Mouse (Mus musculus) liver, embryonic 16.5 days (tissue): Measurements from ENCODE around the gene Slc7a1. TPM values are rescaled to one million over a fixed set of nuclear protein-coding genes. Genes with fewer than 3 reads are reported as not detected.

Experiments
- ATAC-seq: fragments of 200-750 bp; cut with Nextera tagmentation; 2 replicates; pipeline ENCODE4 v1.8.0; 2017; ENCODE audit warnings: low read depth, mild to moderate bottlenecking, moderate number of reproducible peaks, moderate library complexity
- H3K27ac ChIP-seq: fragments of 300-500 bp; sonication (generic); 2 replicates; pipeline ENCODE4 v1.5.1; 2014; ENCODE audit warnings: mild to moderate bottlenecking, low read length
- H3K27me3 ChIP-seq: fragments of 300-500 bp; sonication (generic); 2 replicates; pipeline ENCODE4 v1.6.1; 2014; ENCODE audit warnings: low read depth, low read length, mixed read lengths; ENCODE audit not compliant: control insufficient read depth, insufficient read depth
- H3K36me3 ChIP-seq: fragments of 300-500 bp; sonication (generic); 2 replicates; pipeline ENCODE4 v1.6.1; 2014; ENCODE audit warnings: mild to moderate bottlenecking; ENCODE audit not compliant: control insufficient read depth, insufficient read depth
- H3K4me1 ChIP-seq: fragments of 300-500 bp; sonication (generic); 2 replicates; pipeline ENCODE4 v1.6.1; 2014; ENCODE audit warnings: low read depth, low read length, mixed read lengths; ENCODE audit not compliant: control insufficient read depth
- H3K4me2 ChIP-seq: fragments of 300-500 bp; sonication (generic); 2 replicates; pipeline ENCODE4 v1.6.1; 2014; ENCODE audit warnings: low read depth, low read length, mixed read lengths
- H3K4me3 ChIP-seq: fragments of 300-500 bp; sonication (generic); 2 replicates; pipeline ENCODE4 v1.5.1; 2014; ENCODE audit warnings: low read depth, mild to moderate bottlenecking, low read length
- H3K9ac ChIP-seq: fragments of 300-500 bp; sonication (generic); 2 replicates; pipeline ENCODE4 v1.6.1; 2014; ENCODE audit warnings: low read depth, low read length
- H3K9me3 ChIP-seq: fragments of 300-500 bp; sonication (generic); replicated peaks from 2 replicates; pipeline ENCODE4 v1.6.1; 2016; ENCODE audit warnings: low read length; ENCODE audit not compliant: control insufficient read depth
- WGBS: fragments of 180-500 bp; shearing (Covaris S2); extraction: QIAGEN DNeasy Blood & Tissue Kit; methylation state at CpG from one replicate; pipeline ENCODE4 v1.1.7; 2014; ENCODE audit not compliant: insufficient replicate concordance; 5-methylcytosine and 5-hydroxymethylcytosine counted together
- polyA plus RNA-seq: library from polyadenylated mRNA; unstranded; fragments of >200 nt; fragmentation: Nextera tagmentation; extraction: Ambion mirVana; gene quantifications from 2 replicates; pipeline ENCODE4 v1.2.1, GENCODE M21; 2015

Slc7a1 gene
- polyA plus RNA-seq, 1 experiment from 2014 or later: 15.7 TPM

DNA sequence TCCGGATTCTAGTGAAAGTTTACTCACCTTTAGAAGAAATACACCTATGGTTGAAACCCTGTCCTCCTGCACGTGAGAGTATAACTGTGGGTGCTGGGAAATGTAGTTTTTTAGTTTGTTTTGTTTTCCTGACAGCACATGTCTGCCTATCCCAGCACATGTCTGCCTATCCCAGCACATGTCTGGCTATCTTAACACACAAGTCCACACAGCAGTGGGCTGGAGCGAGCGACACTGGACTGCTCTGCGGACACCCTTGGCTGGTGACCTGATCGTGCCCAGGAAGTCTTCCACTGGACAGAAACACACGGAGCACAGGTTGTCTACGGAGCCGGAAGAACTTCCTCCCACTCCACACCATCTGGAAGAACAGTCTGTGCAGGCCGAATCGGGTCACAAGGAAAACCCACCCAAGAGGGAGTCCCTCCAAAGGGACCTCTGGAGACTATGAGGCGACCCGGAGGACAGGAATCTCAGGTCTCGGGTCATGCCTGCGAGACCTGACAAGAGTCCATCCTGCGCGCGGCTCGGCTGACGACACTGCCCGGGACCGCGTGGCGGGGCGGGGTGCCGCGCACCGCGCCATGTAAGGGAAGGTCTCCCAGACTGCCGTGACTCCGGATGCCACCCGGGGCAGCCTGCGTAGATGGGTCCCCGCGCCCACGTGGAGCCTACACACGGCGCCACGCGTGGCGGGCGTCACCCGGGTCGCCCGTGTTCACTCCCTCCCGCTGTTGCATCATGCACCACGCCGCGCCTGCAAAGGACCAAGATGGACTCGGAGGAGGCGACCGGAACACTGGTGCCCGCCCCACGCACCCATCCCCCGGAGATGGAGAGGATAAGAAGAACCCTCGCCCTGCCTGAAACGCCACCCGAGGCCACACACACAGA is 691 bp downstream of the Slc7a1 start:
- peaks cover 4% of the 10 kb centered on the region for H3K36me3 ChIP-seq
- WGBS: 1% methylated on average over 53 of the region's 58 CpGs
- peak overlapping the region; percentile 73 for H3K4me3 ChIP-seq
- peak overlapping the region; percentile 85 for H3K4me2 ChIP-seq
- H3K27me3 ChIP-seq: 0 out of 2 replicates have a peak, but pooled peaks cover 3% of the 10 kb centered on the region
- peak overlapping the region; percentile 77 for H3K9ac ChIP-seq
- H3K9me3 ChIP-seq: no peaks in the 10 kb centered on the region
- H3K4me1 ChIP-seq: peaks cover 21% of the 10 kb centered on the region
- H3K27ac ChIP-seq: peak overlapping the region; percentile 86
- ATAC-seq: peak; percentile 67

DNA sequence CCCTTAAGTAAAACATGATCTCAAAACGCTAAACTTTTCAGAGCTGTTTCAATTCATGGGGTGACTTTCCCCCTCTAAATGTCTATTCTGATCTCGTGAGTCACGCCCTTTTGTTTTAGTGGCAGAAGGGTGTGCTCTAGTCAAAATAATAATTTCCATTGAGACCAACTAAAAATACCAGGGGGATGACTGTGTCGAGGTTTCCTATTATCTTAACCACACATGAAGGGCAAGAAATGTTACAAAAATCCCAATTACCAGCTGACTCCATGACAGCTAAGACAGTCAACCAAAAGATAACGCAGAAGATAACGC is 1.3 kb downstream of the Slc7a1 start:
- H3K4me3 ChIP-seq: peak overlapping the region; percentile 73
- H3K4me1 ChIP-seq: peaks cover 21% of the 10 kb centered on the region
- 0 out of 2 replicates have a peak, but pooled peaks cover 3% of the 10 kb centered on the region for H3K27me3 ChIP-seq
- no peaks in the 10 kb centered on the region for H3K9me3 ChIP-seq
- WGBS: 21% methylated on average over 6 of the region's 6 CpGs
- peak overlapping the region; percentile 77 for H3K9ac ChIP-seq
- H3K27ac ChIP-seq: no peak overlapping the region
- H3K36me3 ChIP-seq: peaks cover 4% of the 10 kb centered on the region
- H3K4me2 ChIP-seq: peak overlapping the region; percentile 85
- ATAC-seq: no peak

DNA sequence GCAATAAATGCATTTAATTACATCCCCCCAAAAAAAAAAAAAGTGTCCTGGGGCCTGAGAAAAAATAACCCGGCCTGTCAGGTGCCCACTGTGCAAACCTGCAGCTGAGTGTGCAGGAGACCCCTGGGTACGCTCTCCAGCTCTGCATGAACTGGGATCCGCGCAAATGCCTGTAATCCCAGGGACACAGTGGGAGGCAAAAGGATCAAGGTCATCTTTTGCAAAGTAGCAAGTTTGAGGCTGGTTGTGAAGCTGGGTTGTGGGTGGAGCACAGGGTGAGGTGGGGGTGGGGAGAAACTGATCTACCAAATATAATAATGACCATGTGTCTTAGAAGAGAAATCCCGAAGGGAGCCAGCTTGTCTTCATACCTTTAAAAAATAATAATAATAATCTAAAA is 1.8 kb downstream of the Slc7a1 start:
- H3K4me3 ChIP-seq: peak overlapping the region; percentile 73
- WGBS: 72% methylated on average over 5 of the region's 5 CpGs
- 0 out of 2 replicates have a peak, but pooled peaks cover 3% of the 10 kb centered on the region for H3K27me3 ChIP-seq
- peak overlapping the region; percentile 3; the same call in 1 of the 2 replicates for H3K9ac ChIP-seq
- peak overlapping the region; percentile 85 for H3K4me2 ChIP-seq
- H3K4me1 ChIP-seq: peaks cover 21% of the 10 kb centered on the region
- no peaks in the 10 kb centered on the region for H3K9me3 ChIP-seq
- ATAC-seq: no peak
- peaks cover 4% of the 10 kb centered on the region for H3K36me3 ChIP-seq
- H3K27ac ChIP-seq: no peak overlapping the region

DNA sequence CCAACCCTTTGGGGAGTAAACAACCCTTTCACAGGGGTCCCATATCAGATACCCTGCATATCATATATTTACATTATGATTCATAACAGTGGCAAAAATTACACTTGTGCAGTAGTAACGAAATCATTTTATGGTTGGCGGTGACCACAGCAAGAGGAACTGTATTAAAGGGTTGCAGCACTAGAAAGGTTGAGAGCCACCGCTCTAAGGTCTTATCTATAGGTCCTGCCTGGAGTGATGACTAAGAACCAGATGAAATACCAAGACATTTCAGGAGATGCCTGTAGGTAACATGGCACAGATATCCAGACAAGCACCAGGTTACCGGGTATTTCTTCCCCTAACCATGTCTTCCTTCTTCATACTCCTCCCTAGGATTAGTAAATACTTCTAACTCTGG is 2.3 kb downstream of the Slc7a1 start:
- Histone ChIP-seq H3K9ac (no peak overlapping the region), H3K36me3 (peaks cover 4% of the 10 kb centered on the region), H3K9me3 (no peaks in the 10 kb centered on the region), H3K4me2 (peak overlapping the region; percentile 85), H3K27ac (no peak overlapping the region), H3K4me1 (peaks cover 21% of the 10 kb centered on the region), H3K27me3 (0 out of 2 replicates have a peak, but pooled peaks cover 3% of the 10 kb centered on the region), H3K4me3 (no peak overlapping the region; the same call in 1 of the 2 replicates)
- ATAC-seq: no peak
- WGBS: 53% methylated on average over 4 of the region's 4 CpGs

DNA sequence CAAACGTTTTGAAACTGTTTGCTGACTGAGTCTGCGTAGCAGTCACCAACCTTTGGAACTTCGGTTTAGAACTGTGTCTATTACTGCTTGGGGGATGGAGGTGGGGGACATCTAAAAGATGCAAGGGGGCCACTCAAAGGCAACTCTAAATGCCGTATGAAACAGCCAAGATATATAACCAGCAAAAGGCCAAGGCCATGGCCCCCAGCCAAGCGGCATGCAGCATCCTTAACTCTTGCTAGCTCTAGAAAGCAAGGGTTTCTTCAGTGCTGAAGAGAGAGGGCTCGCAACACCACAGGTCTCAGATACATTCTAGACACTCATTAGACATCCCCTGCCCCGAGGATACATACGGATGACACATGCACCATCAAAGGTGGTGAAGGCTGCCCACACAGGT is 6.4 kb downstream of the Slc7a1 start:
- no peaks in the 10 kb centered on the region for H3K9me3 ChIP-seq
- ATAC-seq: no peak
- H3K4me3 ChIP-seq: no peak overlapping the region
- H3K9ac ChIP-seq: no peak overlapping the region
- no peak overlapping the region for H3K4me2 ChIP-seq
- H3K27me3 ChIP-seq: no peaks in the 10 kb centered on the region
- peaks cover 28% of the 10 kb centered on the region for H3K4me1 ChIP-seq
- no peak overlapping the region for H3K27ac ChIP-seq
- peaks cover 4% of the 10 kb centered on the region for H3K36me3 ChIP-seq
- 79% methylated on average over 8 of the region's 8 CpGs for WGBS

DNA sequence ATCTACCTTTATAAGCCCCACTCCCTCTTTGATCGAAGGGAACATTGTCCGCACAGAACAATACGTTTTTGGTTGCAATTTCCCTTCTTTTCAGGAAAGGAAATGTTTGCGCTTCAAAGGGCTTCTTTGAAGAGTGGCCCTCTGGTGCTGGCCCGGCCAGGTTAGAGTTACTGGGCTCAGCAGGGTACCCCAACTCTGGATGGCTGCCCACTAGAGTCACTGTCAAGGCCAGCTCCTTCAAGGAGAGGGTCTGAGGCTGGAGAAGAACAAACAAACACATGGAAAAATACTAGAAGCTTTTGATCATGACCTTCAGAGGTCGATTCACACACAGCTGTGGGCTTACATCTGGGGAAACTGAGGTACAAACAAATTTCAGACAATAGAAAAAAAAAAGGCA is 6.9 kb downstream of the Slc7a1 start:
- WGBS: 87% methylated on average over 6 of the region's 6 CpGs
- Histone ChIP-seq H3K36me3 (peaks cover 4% of the 10 kb centered on the region), H3K4me1 (peaks cover 26% of the 10 kb centered on the region)

DNA sequence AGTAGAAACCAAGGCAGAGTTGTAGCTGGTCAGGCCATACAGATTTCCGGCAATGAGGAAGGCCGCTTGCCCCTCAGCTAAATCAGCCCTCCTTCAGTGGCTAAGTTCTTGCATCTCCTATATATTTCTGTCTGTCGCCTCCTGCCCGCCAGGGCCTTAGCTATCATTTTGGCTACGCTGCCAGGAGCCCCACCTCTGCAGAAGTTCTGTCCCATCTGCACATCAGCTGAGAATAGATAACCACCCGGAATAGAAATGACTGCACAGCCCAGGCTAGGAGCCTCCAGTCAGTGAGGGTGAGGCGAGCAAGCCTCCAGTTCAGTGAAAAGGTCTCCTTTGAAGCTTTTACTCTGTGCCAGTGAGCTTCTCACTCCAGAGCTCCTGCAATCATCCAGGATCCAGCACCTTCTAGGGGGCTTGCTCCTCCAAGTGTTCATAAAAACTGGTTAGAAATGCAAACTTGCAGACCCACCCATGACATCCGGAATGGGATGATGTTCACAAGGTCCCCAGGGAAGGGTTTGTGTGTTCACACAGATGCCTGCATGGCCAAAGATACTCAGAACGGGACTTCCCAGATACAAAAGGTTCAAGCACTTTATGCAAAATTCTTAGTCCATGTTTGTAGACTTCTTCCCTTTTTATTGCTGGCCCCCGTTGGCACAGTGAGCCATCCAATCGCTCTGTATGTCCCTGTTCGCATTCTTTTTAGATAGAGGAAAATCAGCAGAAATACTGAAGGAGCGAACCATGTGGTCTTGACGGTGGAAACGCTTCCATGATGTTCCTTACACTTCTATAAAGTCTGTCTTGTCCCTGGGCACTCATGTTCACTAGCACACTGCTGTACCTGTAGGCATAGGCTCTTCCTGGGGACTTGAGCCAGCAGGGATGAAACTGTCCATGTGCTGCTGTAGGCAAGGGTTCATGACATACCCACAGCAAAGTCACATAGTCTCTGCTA is 10.4 kb downstream of the Slc7a1 start:
- peak; percentile 93 for ATAC-seq
- no peaks in the 10 kb centered on the region for H3K27me3 ChIP-seq
- H3K9me3 ChIP-seq: no peaks in the 10 kb centered on the region
- H3K9ac ChIP-seq: no peak overlapping the region
- peaks cover 19% of the 10 kb centered on the region for H3K4me1 ChIP-seq
- H3K4me2 ChIP-seq: peak overlapping the region; percentile 43
- no peaks in the 10 kb centered on the region; the same call in 1 of the 2 replicates for H3K36me3 ChIP-seq
- 0 out of 2 replicates have a peak overlapping the region, but pooled peaks have one; percentile 4 for H3K4me3 ChIP-seq
- WGBS: 63% methylated on average over 15 of the region's 15 CpGs
- peak overlapping the region; percentile 58 for H3K27ac ChIP-seq

More for the DNA sequence above, 6.9 kb downstream of the Slc7a1 start:
- Histone ChIP-seq H3K27ac (no peak overlapping the region), H3K9me3 (no peaks in the 10 kb centered on the region), H3K4me2 (no peak overlapping the region), H3K4me3 (no peak overlapping the region), H3K27me3 (no peaks in the 10 kb centered on the region), H3K9ac (no peak overlapping the region)
- no peak for ATAC-seq

DNA sequence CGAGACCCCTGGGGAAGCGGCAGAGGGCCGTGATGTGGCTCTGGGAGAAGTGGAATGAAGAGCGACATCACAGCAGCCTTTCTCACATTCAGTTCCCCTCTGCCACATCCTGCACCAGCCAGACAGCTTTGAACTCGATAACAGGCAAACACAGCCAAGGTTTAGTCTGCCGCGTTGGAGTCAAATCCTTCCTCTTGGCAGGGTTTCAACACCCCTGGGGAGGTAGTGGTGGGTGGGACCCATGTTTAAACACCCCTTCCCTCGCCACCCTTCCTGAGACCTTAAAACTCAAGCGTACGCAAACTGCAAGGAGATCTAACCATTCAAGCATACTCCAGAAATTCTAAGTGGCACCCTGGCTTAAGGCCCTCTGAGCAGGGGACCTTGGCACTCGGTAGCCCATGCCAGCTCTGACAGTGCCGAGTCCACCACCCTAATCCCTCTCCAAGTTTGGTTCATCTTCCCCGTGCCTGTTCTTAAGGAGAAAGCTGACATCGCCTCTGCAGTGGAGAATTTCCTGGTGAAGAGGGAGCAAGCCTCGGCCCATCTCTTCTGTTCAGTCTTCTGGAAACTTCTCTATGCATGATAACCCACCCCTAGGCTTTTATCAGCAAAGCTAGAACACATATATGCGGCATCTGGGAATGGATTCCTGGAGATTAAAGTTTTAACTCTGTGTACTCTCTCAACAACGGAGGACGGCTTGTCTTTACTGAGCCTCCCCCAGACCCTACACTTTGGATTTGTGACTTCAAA is 11.3 kb downstream of the Slc7a1 start:
- Histone ChIP-seq H3K9ac (no peak overlapping the region), H3K27me3 (no peaks in the 10 kb centered on the region), H3K27ac (peak overlapping the region; percentile 58), H3K36me3 (no peaks in the 10 kb centered on the region; the same call in 1 of the 2 replicates), H3K4me2 (peak overlapping the region; percentile 43), H3K4me1 (peaks cover 19% of the 10 kb centered on the region), H3K9me3 (no peaks in the 10 kb centered on the region), H3K4me3 (0 out of 2 replicates have a peak overlapping the region, but pooled peaks have one; percentile 4)
- 75% methylated on average over 18 of the region's 18 CpGs for WGBS
- ATAC-seq: peak; percentile 45
